Comparison of ENCODE assay signal across 12 mouse cellular contexts in the genomic region with DNA sequence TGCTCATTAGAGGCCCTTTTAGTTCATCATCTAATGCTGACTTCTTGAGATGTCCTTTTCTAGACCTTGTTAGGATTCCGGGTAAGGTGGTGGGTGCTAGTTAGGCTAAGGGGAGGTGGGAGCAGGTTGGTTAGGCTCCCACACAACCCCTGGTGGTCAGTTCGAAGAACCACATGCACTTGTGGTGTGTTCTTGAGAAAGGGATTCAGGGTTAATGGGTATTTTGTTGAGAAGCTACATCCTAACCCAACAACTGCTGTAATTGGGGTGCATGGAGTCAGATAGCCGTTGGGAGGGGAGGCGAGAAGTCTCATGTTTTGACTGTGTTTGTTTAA. TPM values are rescaled to one million over a fixed set of nuclear protein-coding genes. Genes with fewer than 3 reads are reported as not detected.
DNase-seq lines count a peak whose midpoint lies in the region; ATAC-seq and TF ChIP-seq lines count a peak whose summit lies in the region.
"Had no signal": no experiment of that assay in that cellular context is flagged by ENCODE, and none has a peak within 500 bp of the region (broad histone marks: within the 10 kb centered on the region; RNA-seq: fewer than 3 reads in every experiment).

No protein-coding gene starts in this region.

- H3K27ac ChIP-seq in forebrain, postnatal 0 days (ENCODE audit: low read depth, low read length), result no peak overlapping the region
- no peak overlapping the region for H3K27ac ChIP-seq in forebrain, embryonic 11.5 days (ENCODE audit: low read depth, low read length)
- H3K27ac ChIP-seq in liver, adult 2 months (replicated peaks; ENCODE audit: insufficient read depth, low read depth, low read length), result no peak overlapping the region
- H3K27ac ChIP-seq in liver, embryonic 12.5 days, result no peak overlapping the region
- H3K27ac ChIP-seq: forebrain, embryonic 15.5 days had no signal

- no peak overlapping the region for H3ac ChIP-seq in myocyte (ENCODE audit: control insufficient read depth, insufficient read length)

- no peak for ATAC-seq in forebrain, postnatal 0 days
- no peak for ATAC-seq in forebrain, embryonic 11.5 days (replicated peaks; ENCODE audit: low FRiP score)
- no peak for ATAC-seq in liver, embryonic 12.5 days
- ATAC-seq: forebrain, embryonic 15.5 days had no signal

- no peaks in the 10 kb centered on the region for H3K9me3 ChIP-seq in forebrain, postnatal 0 days (ENCODE audit: low read length)
- H3K9me3 ChIP-seq in forebrain, embryonic 11.5 days (ENCODE audit: control insufficient read depth, low read length), result no peaks in the 10 kb centered on the region
- H3K9me3 ChIP-seq in liver, embryonic 12.5 days (replicated peaks), result no peaks in the 10 kb centered on the region
- H3K9me3 ChIP-seq: forebrain, embryonic 15.5 days; heart, embryonic 15.5 days had no signal

- H3K4me1 ChIP-seq in forebrain, postnatal 0 days (ENCODE audit: insufficient read depth), result no peaks in the 10 kb centered on the region
- H3K4me1 ChIP-seq in forebrain, embryonic 11.5 days (replicated peaks; ENCODE audit: control insufficient read depth, insufficient read depth, low read length), result peaks cover 11% of the 10 kb centered on the region; the same call in 1 of the 2 replicates
- H3K4me1 ChIP-seq in liver, adult 2 months (ENCODE audit: control insufficient read depth, insufficient read depth, low read length), result peaks cover 4% of the 10 kb centered on the region; the same call in 1 of the 2 replicates
- H3K4me1 ChIP-seq in liver, embryonic 12.5 days, result no peaks in the 10 kb centered on the region

- 85% methylated on average over 4 of the region's 4 CpGs for WGBS in forebrain, postnatal 0 days
- 89% methylated on average over 4 of the region's 4 CpGs for WGBS in forebrain, embryonic 11.5 days
- WGBS in liver, adult 2 months, result 91% methylated on average over 4 of the region's 4 CpGs
- 83% methylated on average over 4 of the region's 4 CpGs for WGBS in liver, embryonic 12.5 days (ENCODE audit: insufficient replicate concordance)

- peak; percentile 56 for TF ChIP-seq CTCF in forebrain, postnatal 0 days (IDR thresholded peaks at IDR 0.05; ENCODE audit: low read depth)
- TF ChIP-seq CTCF in liver, adult 2 months (IDR thresholded peaks at IDR 0.05; ENCODE audit: low read depth, low read length), result 0 out of 2 replicates have a peak, but pooled peaks have one; percentile 18

- peaks cover 33% of the 10 kb centered on the region for H3K36me3 ChIP-seq in forebrain, postnatal 0 days (ENCODE audit: insufficient read depth)
- peaks cover 6% of the 10 kb centered on the region; the same call in 1 of the 2 replicates for H3K36me3 ChIP-seq in forebrain, embryonic 11.5 days (ENCODE audit: control insufficient read depth, insufficient read depth, low read length)
- peaks cover 50% of the 10 kb centered on the region for H3K36me3 ChIP-seq in liver, adult 2 months (ENCODE audit: control insufficient read depth, insufficient read depth, low read length)
- peaks cover 98% of the 10 kb centered on the region for H3K36me3 ChIP-seq in liver, embryonic 12.5 days
- peaks cover 20% of the 10 kb centered on the region for H3K36me3 ChIP-seq in myocyte (ENCODE audit: control insufficient read depth, insufficient read depth)

- DNase-seq in forebrain, postnatal 0 days, result no peak
- no peak for DNase-seq in forebrain, embryonic 11.5 days (ENCODE audit: low spot score)
- DNase-seq in liver, adult 2 months (ENCODE audit: extremely low read depth, low read depth, low spot score), result no peak
- peak; percentile 51 for DNase-seq in ES-CJ7 (ENCODE audit: low read depth, low spot score)
- no peak for DNase-seq in cerebellum, postnatal 25 days
- no peak for DNase-seq in T-cell, adult 2 months (ENCODE audit: low spot score)
- DNase-seq: lung, postnatal 36 days; thymus, postnatal 25 days had no signal

- H3K79me2 ChIP-seq in liver, adult 2 months (ENCODE audit: control insufficient read depth, insufficient read depth, low read length), result peaks cover 5% of the 10 kb centered on the region; the same call in 1 of the 2 replicates
- no peaks in the 10 kb centered on the region for H3K79me2 ChIP-seq in myocyte (ENCODE audit: control insufficient read depth, insufficient read depth)

- no peak for TF ChIP-seq POLR2A in liver, adult 2 months (IDR thresholded peaks at IDR 0.05; ENCODE audit: extremely low read depth, insufficient read depth, low read length)
- no peak for TF ChIP-seq POLR2A in myocyte (IDR thresholded peaks at IDR 0.05; ENCODE audit: insufficient read length, low read depth)

- no peaks in the 10 kb centered on the region for H3K27me3 ChIP-seq in forebrain, postnatal 0 days (ENCODE audit: insufficient read depth, low read length)
- H3K27me3 ChIP-seq in forebrain, embryonic 11.5 days (ENCODE audit: control insufficient read depth, insufficient read depth, low read length), result no peaks in the 10 kb centered on the region
- H3K27me3 ChIP-seq in liver, adult 2 months (ENCODE audit: control insufficient read depth, insufficient read depth, low read length), result no peaks in the 10 kb centered on the region
- H3K27me3 ChIP-seq in liver, embryonic 12.5 days (replicated peaks), result no peaks in the 10 kb centered on the region
- no peaks in the 10 kb centered on the region for H3K27me3 ChIP-seq in myocyte (ENCODE audit: control insufficient read depth, insufficient read depth, insufficient read length)
- H3K27me3 ChIP-seq: forebrain, embryonic 15.5 days; heart, embryonic 15.5 days had no signal

- no peak overlapping the region for H3K4me2 ChIP-seq in forebrain, postnatal 0 days (ENCODE audit: low read depth)
- H3K4me2 ChIP-seq in forebrain, embryonic 11.5 days (ENCODE audit: low read depth, low read length, severe bottlenecking), result no peak overlapping the region
- no peak overlapping the region for H3K4me2 ChIP-seq in liver, embryonic 12.5 days
- H3K4me2 ChIP-seq in myocyte (ENCODE audit: low read depth), result peak overlapping the region; percentile 65
- H3K4me2 ChIP-seq: forebrain, embryonic 15.5 days; heart, embryonic 15.5 days had no signal

- no peak overlapping the region for H3K9ac ChIP-seq in forebrain, postnatal 0 days
- H3K9ac ChIP-seq in forebrain, embryonic 11.5 days (ENCODE audit: low read length), result no peak overlapping the region
- H3K9ac ChIP-seq in liver, adult 2 months (ENCODE audit: low read depth, low read length), result no peak overlapping the region
- H3K9ac ChIP-seq in liver, embryonic 12.5 days, result no peak overlapping the region
- H3K9ac ChIP-seq: forebrain, embryonic 15.5 days; heart, embryonic 15.5 days had no signal

- no peak overlapping the region for H3K4me3 ChIP-seq in forebrain, postnatal 0 days (ENCODE audit: low read depth, low read length)
- no peak overlapping the region for H3K4me3 ChIP-seq in forebrain, embryonic 11.5 days (ENCODE audit: low read depth, low read length)
- no peak overlapping the region for H3K4me3 ChIP-seq in liver, adult 2 months (ENCODE audit: insufficient read depth, low read depth, low read length)
- no peak overlapping the region for H3K4me3 ChIP-seq in liver, embryonic 12.5 days
- H3K4me3 ChIP-seq in myocyte, result no peak overlapping the region
- H3K4me3 ChIP-seq: forebrain, embryonic 15.5 days; heart, embryonic 15.5 days had no signal

TF ChIP-seq in myocyte, 11 proteins besides CTCF, POLR2A, EP300 and RAD21:
- TF ChIP-seq SRF (IDR thresholded peaks at IDR 0.05; ENCODE audit: control insufficient read depth, insufficient read length, low read depth) (no peak), E2F4 (IDR thresholded peaks at IDR 0.05; ENCODE audit: insufficient read depth) (no peak), TCF3 (IDR thresholded peaks at IDR 0.05; ENCODE audit: insufficient read length, low read depth) (no peak), USF1 (IDR thresholded peaks at IDR 0.05; ENCODE audit: low read depth) (no peak), REST (IDR thresholded peaks at IDR 0.05; ENCODE audit: insufficient read depth, insufficient read length) (no peak), MAX (IDR thresholded peaks at IDR 0.05; ENCODE audit: low read depth) (no peak), POLR2AphosphoS2 (IDR thresholded peaks at IDR 0.05; ENCODE audit: insufficient read length, low read depth) (no peak), MYOG (IDR thresholded peaks at IDR 0.05; ENCODE audit: control insufficient read depth in 1 of 3, insufficient read depth in 1 of 3, insufficient read length in 2 of 3, low read depth in 2 of 3) (no peak), TCF12 (IDR thresholded peaks at IDR 0.05; ENCODE audit: insufficient read depth, poor library complexity, severe bottlenecking) (no peak), MYOD1 (IDR thresholded peaks at IDR 0.05; ENCODE audit: control insufficient read depth in 1 of 3, insufficient read length in 2 of 3, low read depth in 2 of 3) (no peak), CEBPB (IDR thresholded peaks at IDR 0.05; ENCODE audit: insufficient read depth, poor library complexity, severe bottlenecking) (no peak)

RNA-seq across cellular contexts. Expression of gene Jade1, which starts 50.8 kb away (rescaled TPM):
- 17.9 and 22.1 TPM in 2 replicates for total RNA-seq in forebrain, postnatal 0 days (2014; rRNA removed)
- polyA plus RNA-seq in forebrain, postnatal 0 days (2015; fragmentation: Nextera tagmentation; extraction: Ambion mirVana), result 9.5 and 13.1 TPM in 2 replicates
- polyA plus RNA-seq in forebrain, embryonic 11.5 days (2014; fragmentation: Nextera tagmentation; extraction: Ambion mirVana), result 22.4 and 24.1 TPM in 2 replicates
- 29.0 and 37.4 TPM in 2 replicates for total RNA-seq in liver, adult 2 months (2014; rRNA removed)
- polyA plus RNA-seq in liver, adult 2 months (2012; rRNA removed), result 15.0 and 20.3 TPM in 2 replicates
- polyA plus RNA-seq in liver, embryonic 12.5 days (2016; fragmentation: Nextera tagmentation; extraction: Ambion mirVana), result 13.8 and 14.0 TPM in 2 replicates
- polyA plus RNA-seq in myocyte (2012; fragmentation: generic; extraction: Trizol), result 8.8 TPM
